Mouse (Mus musculus) neural tube, embryonic 12.5 days (tissue): ENCODE data around the gene Angptl2. TPM values are rescaled to one million over a fixed set of nuclear protein-coding genes. Genes with fewer than 3 reads are reported as not detected.
"Not testable (repeated sequence)": the region's sequence is repeated elsewhere in the genome, so short reads cannot be mapped to it uniquely, and the experiment has no call there.

Experiments used
- ATAC-seq: fragments of 200-750 bp; cut with Nextera tagmentation; 2 replicates; pipeline ENCODE4 v1.8.0; 2017; ENCODE audit warnings: low read depth, mild to moderate bottlenecking, moderate TSS enrichment, moderate library complexity; ENCODE audit not compliant: low FRiP score
- H3K27ac ChIP-seq: fragments of 300-500 bp; sonication (generic); 2 replicates; pipeline ENCODE4 v1.5.1; 2016
- H3K27me3 ChIP-seq: fragments of 300-500 bp; sonication (generic); replicated peaks from 2 replicates; pipeline ENCODE4 v1.6.1; 2016; ENCODE audit warnings: mild to moderate bottlenecking
- H3K36me3 ChIP-seq: fragments of 300-500 bp; sonication (generic); 2 replicates; pipeline ENCODE4 v1.6.1; 2016; ENCODE audit warnings: mild to moderate bottlenecking
- H3K4me1 ChIP-seq: fragments of 300-500 bp; sonication (generic); 2 replicates; pipeline ENCODE4 v1.6.1; 2016
- H3K4me2 ChIP-seq: fragments of 300-500 bp; sonication (generic); replicated peaks from 2 replicates; pipeline ENCODE4 v1.6.1; 2016; ENCODE audit warnings: mild to moderate bottlenecking
- H3K4me3 ChIP-seq: fragments of 300-500 bp; sonication (generic); 2 replicates; pipeline ENCODE4 v1.5.1; 2016
- H3K9ac ChIP-seq: fragments of 300-500 bp; sonication (generic); 2 replicates; pipeline ENCODE4 v1.6.1; 2016; ENCODE audit warnings: mild to moderate bottlenecking
- H3K9me3 ChIP-seq: fragments of 300-500 bp; sonication (generic); 2 replicates; pipeline ENCODE4 v1.6.1; 2016; ENCODE audit warnings: mild to moderate bottlenecking
- WGBS: fragments of 180-500 bp; shearing (Covaris S2); methylation state at CpG from one replicate; pipeline ENCODE4 v1.1.7; 2016; 5-methylcytosine and 5-hydroxymethylcytosine counted together
- polyA plus RNA-seq: library from polyadenylated mRNA; unstranded; fragments of >200 nt; fragmentation: Nextera tagmentation; extraction: Ambion mirVana; gene quantifications from 2 replicates; pipeline ENCODE4 v1.2.1, GENCODE M21; 2016

Gene Angptl2
- polyA plus RNA-seq, 1 experiment from 2014 or later, result 24.9 TPM

DNA sequence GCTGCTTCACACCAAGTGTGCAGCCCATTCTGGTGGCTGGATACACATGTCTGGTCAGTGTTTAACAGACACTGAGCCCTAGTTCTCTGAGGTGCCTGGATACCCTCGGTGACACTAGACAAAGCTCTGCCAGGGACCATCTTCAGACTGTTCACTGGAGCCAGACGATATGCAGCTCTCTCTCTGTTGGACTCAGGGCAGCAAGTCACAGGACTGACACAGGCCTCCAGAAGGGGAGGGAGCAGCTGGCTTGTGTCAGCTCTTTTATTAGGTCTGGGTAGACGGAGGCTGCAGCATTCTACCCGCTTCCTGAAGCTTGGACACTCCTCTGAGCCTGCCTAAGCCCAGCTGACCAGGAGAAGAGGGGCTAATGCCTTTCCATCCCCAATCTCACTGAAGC, 8.8 kb upstream of the Angptl2 start:
- Histone ChIP-seq H3K27me3 (no peaks in the 10 kb centered on the region), H3K9me3 (no peaks in the 10 kb centered on the region), H3K4me3 (no peak overlapping the region), H3K4me1 (peaks cover 25% of the 10 kb centered on the region), H3K27ac (no peak overlapping the region), H3K36me3 (no peaks in the 10 kb centered on the region), H3K4me2 (no peak overlapping the region), H3K9ac (no peak overlapping the region)
- WGBS, result 22% methylated on average over 4 of the region's 4 CpGs
- no peak for ATAC-seq

DNA sequence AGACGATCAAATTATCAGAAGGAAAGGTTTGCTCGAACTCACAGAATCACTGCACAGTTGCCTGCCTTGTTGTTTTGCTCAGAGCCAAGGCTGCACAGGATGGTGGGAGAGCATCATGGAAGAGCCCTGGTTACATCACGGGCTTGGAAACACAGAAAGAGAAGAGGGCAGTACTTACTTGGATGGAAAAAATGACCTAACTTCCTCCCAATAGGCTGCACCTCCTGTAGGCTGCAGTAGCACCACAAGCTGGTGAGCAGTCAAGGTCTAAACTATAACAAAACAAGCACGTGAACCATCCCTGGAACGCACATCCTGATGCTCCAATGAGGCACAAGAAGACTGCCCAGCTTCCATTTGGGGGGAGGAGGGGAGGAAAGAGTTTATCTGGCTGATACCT, 7.7 kb upstream of the Angptl2 start:
- Histone ChIP-seq H3K9ac (no peak overlapping the region), H3K27me3 (no peaks in the 10 kb centered on the region), H3K4me2 (no peak overlapping the region), H3K9me3 (no peaks in the 10 kb centered on the region), H3K36me3 (no peaks in the 10 kb centered on the region), H3K27ac (no peak overlapping the region), H3K4me1 (peaks cover 25% of the 10 kb centered on the region), H3K4me3 (no peak overlapping the region)
- WGBS, result 92% methylated on average over 5 of the region's 5 CpGs
- ATAC-seq, result no peak

DNA sequence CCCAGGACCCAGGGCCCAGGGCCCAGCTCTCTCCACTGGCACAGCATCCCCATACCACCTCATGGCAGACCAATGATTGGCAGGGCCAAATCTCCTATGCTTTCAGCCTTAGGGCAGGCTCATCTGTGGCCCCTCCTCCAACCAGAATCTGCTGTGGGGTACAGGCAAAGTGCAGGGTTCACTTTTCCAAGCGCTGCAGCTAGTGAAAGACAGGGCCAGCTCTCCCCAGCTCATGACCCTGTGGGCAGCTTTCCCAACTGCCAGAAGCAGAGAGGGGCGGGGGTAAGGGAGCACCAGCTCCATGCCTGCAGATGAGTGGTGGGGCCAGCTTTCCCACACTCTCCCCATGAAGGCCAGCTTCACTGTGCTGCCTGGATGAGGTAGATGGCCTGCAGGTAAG, 5.0 kb upstream of the Angptl2 start:
- H3K4me1 ChIP-seq, result peaks cover 30% of the 10 kb centered on the region
- no peak overlapping the region for H3K4me2 ChIP-seq
- H3K27ac ChIP-seq, result no peak overlapping the region
- no peaks in the 10 kb centered on the region for H3K9me3 ChIP-seq
- 88% methylated on average over 2 of the region's 2 CpGs for WGBS
- H3K9ac ChIP-seq, result no peak overlapping the region
- no peaks in the 10 kb centered on the region for H3K27me3 ChIP-seq
- no peak for ATAC-seq
- H3K4me3 ChIP-seq, result no peak overlapping the region
- no peaks in the 10 kb centered on the region for H3K36me3 ChIP-seq

DNA sequence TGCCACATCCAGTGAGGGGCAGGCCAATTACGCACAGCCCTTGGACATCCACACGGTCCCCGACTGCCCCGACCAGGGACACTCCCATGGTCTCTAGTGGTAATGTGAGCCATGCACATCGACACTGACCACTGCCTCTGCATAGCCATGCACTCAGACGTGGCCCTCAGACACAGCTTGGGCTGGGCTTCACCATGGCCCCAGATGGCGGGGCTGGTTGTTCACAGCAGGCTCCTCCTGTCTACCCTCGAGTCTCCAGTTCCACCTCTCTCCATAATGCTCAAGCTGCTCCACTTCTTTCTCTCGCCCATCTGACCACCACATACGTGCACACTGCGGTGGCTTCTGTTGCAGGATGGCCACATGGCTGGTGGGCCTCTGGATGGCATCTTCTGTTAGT, 4.6 kb upstream of the Angptl2 start:
- peaks cover 30% of the 10 kb centered on the region for H3K4me1 ChIP-seq
- H3K36me3 ChIP-seq, H3K9me3 ChIP-seq, H3K27me3 ChIP-seq, H3K27ac ChIP-seq, H3K9ac ChIP-seq, H3K4me3 ChIP-seq, ATAC-seq, H3K4me2 ChIP-seq: not testable (repeated sequence)
- WGBS, result 82% methylated on average over 11 of the region's 11 CpGs

DNA sequence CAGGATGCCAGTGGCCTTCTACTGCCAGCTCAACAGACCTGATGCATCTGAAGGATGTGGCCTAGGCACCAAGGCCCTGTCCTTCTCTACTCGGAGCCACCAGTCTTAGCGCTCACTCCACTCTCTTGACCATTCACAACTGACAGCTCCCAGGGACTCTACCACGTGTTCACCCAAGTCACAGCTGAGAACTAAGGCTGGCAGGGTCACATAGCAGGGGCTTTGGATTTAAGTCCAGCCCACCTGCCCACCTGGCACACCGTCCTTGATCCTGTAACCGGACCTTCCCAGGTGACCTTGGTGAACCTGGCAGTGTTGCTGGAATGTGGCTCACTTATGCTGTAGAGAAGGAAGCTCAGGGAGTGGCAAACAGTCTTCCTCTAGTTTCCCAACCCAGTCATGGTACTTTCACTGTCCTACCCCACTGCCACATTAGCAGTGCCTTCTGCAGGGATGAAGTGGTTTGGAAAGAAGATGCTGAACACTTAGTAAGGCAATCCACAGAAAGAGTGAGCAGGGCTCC, 631 bp upstream of the Angptl2 start:
- no peaks in the 10 kb centered on the region for H3K9me3 ChIP-seq
- no peak overlapping the region for H3K4me3 ChIP-seq
- H3K4me2 ChIP-seq, result peak overlapping the region; percentile 74
- no peaks in the 10 kb centered on the region for H3K27me3 ChIP-seq
- peaks cover 40% of the 10 kb centered on the region for H3K4me1 ChIP-seq
- H3K36me3 ChIP-seq, result no peaks in the 10 kb centered on the region
- ATAC-seq, result no peak; the same call in none of the 2 replicates
- 79% methylated on average over 5 of the region's 5 CpGs for WGBS
- H3K27ac ChIP-seq, result peak overlapping the region; percentile 90; the same call in 1 of the 2 replicates
- H3K9ac ChIP-seq, result no peak overlapping the region

DNA sequence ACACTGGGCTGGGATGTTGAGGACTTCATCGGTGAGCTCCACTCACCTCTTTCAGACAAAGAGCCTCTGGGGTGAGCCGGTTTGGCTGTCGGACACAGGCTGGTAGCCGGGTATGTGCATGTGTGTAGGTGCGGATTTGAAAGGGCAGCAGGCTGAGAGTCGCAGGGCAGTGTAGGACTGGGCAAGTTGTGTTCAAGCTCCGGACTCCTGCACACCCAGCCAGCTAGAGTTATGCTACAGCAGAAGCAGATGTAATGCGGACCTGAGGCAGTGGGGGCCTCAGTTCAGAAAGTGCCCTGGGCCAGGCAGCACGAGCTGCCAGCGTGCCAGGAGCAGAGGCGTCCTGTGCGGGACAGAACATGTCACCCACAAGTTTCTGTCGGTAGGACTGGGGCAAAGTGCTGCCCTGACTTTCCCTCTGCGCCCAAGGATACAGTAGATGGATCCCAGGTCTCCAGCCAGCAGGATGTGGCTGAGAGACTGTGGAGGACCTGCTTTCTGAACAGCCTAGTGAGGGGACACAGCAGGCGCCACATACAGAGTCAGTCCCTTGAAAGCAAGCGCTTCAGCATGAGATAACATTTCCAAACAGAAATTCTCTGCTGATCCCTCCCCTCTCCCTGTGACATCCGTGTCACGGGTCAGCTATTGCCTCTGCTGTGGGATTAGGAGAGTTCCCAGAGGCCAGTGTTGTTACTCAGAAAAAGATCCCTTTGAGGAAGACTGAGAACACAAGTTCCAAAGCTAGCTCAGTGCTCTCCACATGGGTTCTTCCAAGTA, 966 bp downstream of the Angptl2 start:
- Histone ChIP-seq H3K9me3 (no peaks in the 10 kb centered on the region), H3K36me3 (peaks cover 4% of the 10 kb centered on the region; the same call in 1 of the 2 replicates), H3K27ac (peak overlapping the region; percentile 90), H3K4me3 (peak overlapping the region; percentile 50), H3K4me1 (peaks cover 38% of the 10 kb centered on the region), H3K4me2 (peak overlapping the region; percentile 74), H3K27me3 (no peaks in the 10 kb centered on the region), H3K9ac (peak overlapping the region; percentile 74)
- WGBS, result 14% methylated on average over 18 of the region's 18 CpGs
- ATAC-seq, result peak; percentile 12

DNA sequence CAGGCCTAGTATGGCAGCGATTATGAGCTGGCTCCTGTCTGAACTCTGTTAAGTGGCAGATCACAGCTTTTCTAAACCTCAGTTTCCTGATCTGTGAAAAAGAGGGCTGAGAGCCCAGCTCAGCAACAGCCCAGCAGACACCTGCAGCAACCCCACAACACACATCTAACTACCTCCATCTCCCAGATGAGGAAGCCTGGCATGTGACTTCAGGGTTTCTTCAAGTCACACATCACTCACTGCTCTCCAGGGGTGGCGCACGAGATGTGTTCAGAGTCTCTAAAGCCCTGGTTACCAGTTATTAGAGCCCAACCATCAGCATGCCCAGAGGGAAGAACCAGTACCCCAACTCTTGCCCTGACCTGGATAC, 1.5 kb downstream of the Angptl2 start:
- no peak for ATAC-seq
- Histone ChIP-seq H3K27ac (no peak overlapping the region), H3K9ac (peak overlapping the region; percentile 74; the same call in 1 of the 2 replicates), H3K4me3 (no peak overlapping the region), H3K4me2 (peak overlapping the region; percentile 74), H3K27me3 (no peaks in the 10 kb centered on the region), H3K4me1 (peaks cover 38% of the 10 kb centered on the region), H3K9me3 (no peaks in the 10 kb centered on the region), H3K36me3 (peaks cover 6% of the 10 kb centered on the region; the same call in 1 of the 2 replicates)
- 63% methylated on average over 3 of the region's 3 CpGs for WGBS

DNA sequence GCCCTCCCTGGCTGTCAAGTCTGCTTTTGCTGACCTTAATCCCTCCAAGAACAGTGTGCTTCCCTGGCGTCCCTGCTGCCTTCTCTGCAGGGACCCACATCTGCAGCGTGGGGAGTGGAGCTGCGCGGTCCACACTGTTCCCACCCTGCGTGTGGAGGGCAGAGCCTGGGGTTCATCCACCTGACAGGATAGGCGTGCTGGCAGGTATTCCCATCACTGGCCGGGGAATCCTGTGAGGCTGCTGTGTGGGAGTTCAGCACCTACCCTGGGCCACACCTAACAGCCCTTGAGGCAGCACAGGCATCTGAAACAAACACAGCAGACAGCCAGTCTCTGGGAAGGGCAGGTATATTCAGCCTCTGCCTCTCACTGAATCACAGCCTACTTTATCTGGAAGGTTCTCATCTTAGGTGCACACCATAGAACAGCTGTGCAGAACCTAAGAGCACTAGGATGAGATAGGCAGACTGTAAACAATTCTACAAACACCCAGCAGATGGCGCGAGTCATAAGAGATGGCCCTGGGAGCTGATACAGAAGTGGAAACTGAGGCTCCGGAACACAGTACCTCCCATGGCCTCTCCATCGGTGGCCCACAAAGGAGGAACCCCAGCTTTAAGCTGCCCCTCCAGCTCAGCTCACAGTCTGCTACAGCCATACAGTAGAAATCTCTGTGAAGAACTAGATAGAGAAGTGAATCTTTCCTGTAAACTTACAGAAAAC, 3.2 kb downstream of the Angptl2 start:
- Histone ChIP-seq H3K4me3 (no peak overlapping the region), H3K27ac (no peak overlapping the region), H3K9me3 (no peaks in the 10 kb centered on the region), H3K27me3 (no peaks in the 10 kb centered on the region), H3K4me2 (no peak overlapping the region; the same call in 1 of the 2 replicates), H3K36me3 (peaks cover 6% of the 10 kb centered on the region), H3K9ac (no peak overlapping the region), H3K4me1 (peaks cover 38% of the 10 kb centered on the region)
- no peak for ATAC-seq
- WGBS, result 66% methylated on average over 11 of the region's 11 CpGs

DNA sequence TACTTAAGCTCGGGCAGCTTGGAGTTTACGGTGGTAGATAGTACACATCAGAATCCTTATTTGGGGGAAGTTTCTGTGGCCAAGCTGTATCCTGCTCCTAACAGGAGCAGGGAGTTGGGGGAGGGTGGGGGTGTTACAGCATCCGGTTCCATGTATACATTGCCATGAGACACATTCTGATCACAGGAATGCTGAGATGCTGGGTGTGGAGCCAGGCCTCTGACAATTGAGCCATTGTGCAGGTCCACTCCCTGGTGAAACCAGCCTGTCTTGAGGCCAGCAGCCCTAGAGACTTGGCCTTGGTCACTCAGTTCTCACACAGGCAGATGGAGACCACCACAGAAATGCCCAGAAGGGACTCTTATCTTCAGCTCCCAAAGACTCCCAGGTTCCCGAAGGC, 3.8 kb downstream of the Angptl2 start:
- WGBS, result 87% methylated on average over 4 of the region's 4 CpGs
- no peak overlapping the region for H3K4me2 ChIP-seq
- H3K36me3 ChIP-seq, result peaks cover 6% of the 10 kb centered on the region
- H3K4me1 ChIP-seq, result peaks cover 38% of the 10 kb centered on the region
- no peaks in the 10 kb centered on the region for H3K9me3 ChIP-seq
- H3K27ac ChIP-seq, result no peak overlapping the region
- no peaks in the 10 kb centered on the region for H3K27me3 ChIP-seq
- 0 out of 2 replicates have a peak overlapping the region, but pooled peaks have one; percentile 13 for H3K9ac ChIP-seq
- ATAC-seq, result no peak
- no peak overlapping the region for H3K4me3 ChIP-seq

DNA sequence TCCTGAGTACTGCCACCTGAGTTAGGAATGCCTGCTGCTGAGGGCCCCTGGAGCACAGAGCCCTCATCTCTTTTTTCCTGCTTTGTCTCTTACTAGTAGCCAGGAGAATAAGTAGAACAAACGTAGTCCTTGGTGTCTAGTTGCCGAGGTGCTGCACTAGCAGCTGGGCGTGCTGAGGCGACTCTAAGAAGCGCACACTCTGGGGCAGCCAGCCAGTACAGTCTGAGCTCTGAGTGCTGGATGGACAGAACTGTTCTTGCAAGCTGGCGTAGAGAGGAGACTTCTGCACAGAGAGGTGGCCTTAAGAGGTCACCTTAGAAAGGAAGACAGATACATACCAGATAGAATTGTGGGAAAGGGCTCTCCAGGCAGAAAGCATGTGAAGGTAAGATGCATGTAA, 4.4 kb downstream of the Angptl2 start:
- no peaks in the 10 kb centered on the region for H3K9me3 ChIP-seq
- no peaks in the 10 kb centered on the region for H3K27me3 ChIP-seq
- H3K9ac ChIP-seq, result no peak overlapping the region
- peaks cover 34% of the 10 kb centered on the region for H3K4me1 ChIP-seq
- whole genome bisulfite sequencing, result 87% methylated on average over 6 of the region's 6 CpGs
- ATAC-seq, result no peak
- no peak overlapping the region for H3K4me3 ChIP-seq
- no peak overlapping the region for H3K4me2 ChIP-seq
- H3K36me3 ChIP-seq, result peaks cover 6% of the 10 kb centered on the region
- no peak overlapping the region for H3K27ac ChIP-seq

DNA sequence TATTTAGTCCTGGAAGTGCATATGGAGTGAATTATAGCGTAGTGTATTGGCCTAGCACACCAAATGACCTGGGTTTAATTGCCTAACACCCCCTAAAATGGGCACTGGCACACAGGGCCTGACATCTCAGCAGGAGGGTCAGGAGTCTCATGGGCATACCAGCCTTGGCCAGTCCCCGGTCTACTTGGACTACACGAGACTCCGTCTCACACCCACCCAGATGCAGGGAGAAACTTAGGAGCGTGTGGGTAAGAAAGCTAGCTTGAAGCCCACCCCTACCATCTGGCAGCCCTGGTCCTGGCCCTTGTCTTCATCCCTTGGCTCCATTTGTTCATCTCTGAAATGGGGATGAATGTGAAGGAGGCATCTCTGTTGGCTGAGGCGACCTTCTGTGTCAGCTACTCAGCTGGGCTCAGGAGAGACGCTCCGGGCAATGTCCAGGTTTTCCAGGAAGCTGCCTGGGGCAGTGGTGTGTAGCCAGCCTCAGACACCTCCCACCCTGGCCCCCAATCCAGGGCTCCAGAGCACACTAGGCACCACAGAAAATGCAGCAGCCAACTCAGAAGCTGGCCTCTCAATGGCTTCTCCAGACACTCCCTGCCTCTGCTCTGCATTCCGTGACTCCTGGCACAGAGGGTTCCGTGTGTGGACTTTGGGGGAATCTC, 4.9 kb downstream of the Angptl2 start:
- Histone ChIP-seq H3K9ac (no peak overlapping the region), H3K27me3 (no peaks in the 10 kb centered on the region), H3K36me3 (peaks cover 6% of the 10 kb centered on the region), H3K27ac (no peak overlapping the region), H3K9me3 (no peaks in the 10 kb centered on the region), H3K4me1 (peaks cover 28% of the 10 kb centered on the region), H3K4me2 (no peak overlapping the region), H3K4me3 (no peak overlapping the region)
- 91% methylated on average over 10 of the region's 10 CpGs for WGBS
- no peak for ATAC-seq

DNA sequence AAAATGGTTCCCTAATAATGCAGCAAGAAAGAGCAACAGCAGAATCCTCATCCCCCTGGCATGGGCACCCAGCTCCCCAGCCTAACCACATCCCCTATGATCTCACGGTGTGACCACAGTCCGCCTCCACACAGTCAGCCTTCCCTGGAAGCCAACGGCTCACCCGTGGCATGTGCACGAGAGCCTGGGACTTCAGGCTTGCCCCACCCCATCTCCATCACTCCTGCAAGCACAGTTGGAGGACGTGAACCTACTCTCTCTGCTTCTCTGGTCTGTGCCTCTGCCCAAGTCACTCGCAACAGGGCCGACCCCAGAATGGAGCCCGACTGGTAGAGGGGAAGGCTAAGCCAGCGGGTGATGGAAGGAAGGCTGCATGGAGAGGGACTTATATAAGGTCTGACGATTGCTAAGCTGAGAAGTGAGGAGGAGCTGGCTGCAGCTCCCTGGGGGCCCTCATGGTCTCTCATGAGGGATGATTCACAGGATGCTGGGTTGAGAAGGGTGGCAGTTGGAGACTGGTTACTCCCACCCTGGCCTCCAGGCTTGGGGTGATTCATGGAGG, 5.6 kb downstream of the Angptl2 start:
- no peaks in the 10 kb centered on the region for H3K27me3 ChIP-seq
- H3K27ac ChIP-seq, result no peak overlapping the region
- 88% methylated on average over 11 of the region's 11 CpGs for WGBS
- no peak overlapping the region for H3K4me3 ChIP-seq
- no peaks in the 10 kb centered on the region for H3K9me3 ChIP-seq
- H3K9ac ChIP-seq, result no peak overlapping the region
- no peak overlapping the region for H3K4me2 ChIP-seq
- peaks cover 22% of the 10 kb centered on the region for H3K4me1 ChIP-seq
- peaks cover 6% of the 10 kb centered on the region for H3K36me3 ChIP-seq
- ATAC-seq, result no peak
